Mouse (Mus musculus) heart, embryonic 14.5 days (tissue): ENCODE measurements around the gene Wipf3. TPM values are rescaled to one million over a fixed set of nuclear protein-coding genes. Genes with fewer than 3 reads are reported as not detected.

Experiments used
- ATAC-seq: fragments of 200-750 bp; cut with Nextera tagmentation; 2 replicates; pipeline ENCODE4 v1.8.0; 2017; ENCODE audit warnings: low read depth, moderate TSS enrichment; ENCODE audit not compliant: insufficient number of reproducible peaks, insufficient read depth, low FRiP score
- H3K27ac ChIP-seq, 2 experiments: fragments of 200-500 bp in 1 of 2; fragments of 300-500 bp in 1 of 2; sonication (generic) in 1 of 2; replicated peaks in 1 of 2; 2 replicates each; pipeline ENCODE4 v1.5.1; 2012 to 2014; ENCODE audit warnings: low read depth in 2 of 2, low read length in 2 of 2, control low read depth in 1 of 2, mild to moderate bottlenecking in 1 of 2, mixed read lengths in 1 of 2; ENCODE audit not compliant: control insufficient read depth in 1 of 2, insufficient read depth in 1 of 2
- H3K27me3 ChIP-seq: fragments of 300-500 bp; sonication (generic); 2 replicates; pipeline ENCODE4 v1.6.1; 2014; ENCODE audit warnings: mild to moderate bottlenecking, low read length, control low read depth; ENCODE audit not compliant: control insufficient read depth, insufficient read depth
- H3K36me3 ChIP-seq: fragments of 300-500 bp; sonication (generic); 2 replicates; pipeline ENCODE4 v1.6.1; 2014; ENCODE audit warnings: mild to moderate bottlenecking, control low read depth, low read length, mixed read lengths; ENCODE audit not compliant: control insufficient read depth, insufficient read depth
- H3K4me1 ChIP-seq, 2 experiments: fragments of 200-500 bp in 1 of 2; fragments of 300-500 bp in 1 of 2; sonication (generic) in 1 of 2; 2 replicates each; pipeline ENCODE4 v1.6.1; 2012 to 2014; ENCODE audit warnings: low read length in 2 of 2, control low read depth in 1 of 2, mixed read lengths in 1 of 2; ENCODE audit not compliant: control insufficient read depth in 2 of 2, insufficient read depth in 2 of 2
- H3K4me2 ChIP-seq: fragments of 300-500 bp; sonication (generic); 2 replicates; pipeline ENCODE4 v1.6.1; 2014; ENCODE audit warnings: mild to moderate bottlenecking, low read length
- H3K4me3 ChIP-seq, 2 experiments: fragments of 200-500 bp in 1 of 2; fragments of 300-500 bp in 1 of 2; sonication (generic) in 1 of 2; 2 replicates each; pipeline ENCODE4 v1.5.1; 2012 to 2014; ENCODE audit warnings: low read length in 2 of 2, mild to moderate bottlenecking in 2 of 2, control low read depth in 1 of 2, low read depth in 1 of 2, moderate library complexity in 1 of 2; ENCODE audit not compliant: control insufficient read depth in 1 of 2, insufficient read depth in 1 of 2
- H3K9ac ChIP-seq: fragments of 300-500 bp; sonication (generic); 2 replicates; pipeline ENCODE4 v1.6.1; 2014; ENCODE audit warnings: mild to moderate bottlenecking, low read length
- H3K9me3 ChIP-seq: fragments of 300-500 bp; sonication (generic); 2 replicates; pipeline ENCODE4 v1.6.1; 2016; ENCODE audit warnings: low read length, control low read depth; ENCODE audit not compliant: control insufficient read depth
- WGBS: fragments of 180-500 bp; shearing (Covaris S2); extraction: QIAGEN DNeasy Blood & Tissue Kit; methylation state at CpG from one replicate; pipeline ENCODE4 v1.1.7; 2014; 5-methylcytosine and 5-hydroxymethylcytosine counted together
- polyA plus RNA-seq: library from polyadenylated mRNA; unstranded; fragments of >200 nt; fragmentation: Nextera tagmentation; extraction: Ambion mirVana; gene quantifications from 2 replicates; pipeline ENCODE4 v1.2.1, GENCODE M21; 2014

The Wipf3 gene
- polyA plus RNA-seq, 1 experiment from 2014 or later: 6.9 TPM

DNA sequence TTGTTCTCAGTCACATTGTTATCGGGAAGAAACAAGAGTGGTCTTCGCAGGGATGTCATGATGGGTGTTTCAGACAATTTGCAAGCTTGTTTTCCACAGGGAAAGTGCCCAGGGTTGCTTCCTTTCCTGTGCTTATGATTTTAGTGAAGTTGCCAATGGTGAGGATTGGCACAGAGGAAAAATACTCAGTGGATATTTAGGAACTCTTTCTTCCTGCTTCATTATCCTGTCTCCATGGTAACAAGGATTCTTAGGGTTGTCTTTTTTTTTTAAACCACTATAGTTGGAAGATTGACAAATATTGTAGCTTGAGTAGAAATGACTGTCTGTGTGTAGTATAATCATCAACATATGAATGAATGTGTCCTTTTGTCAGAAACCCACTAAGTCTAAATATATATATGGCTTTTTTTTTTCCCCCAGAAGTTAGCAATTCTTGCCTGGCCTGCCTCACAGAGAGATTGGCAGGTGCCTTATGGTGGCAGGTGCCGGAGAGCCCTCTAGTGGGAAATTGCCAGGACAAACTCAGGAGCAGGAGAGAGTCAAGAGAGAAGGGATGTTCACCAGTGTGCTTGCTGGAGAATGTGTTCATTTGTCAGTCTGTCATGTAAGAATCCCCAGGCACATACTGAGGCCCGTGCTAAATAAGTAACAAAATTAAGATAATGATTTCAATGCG, 49.4 kb downstream of the Wipf3 start:
- no peaks in the 10 kb centered on the region for H3K27me3 ChIP-seq
- H3K4me3 ChIP-seq: no peak overlapping the region
- no peak overlapping the region for H3K4me2 ChIP-seq
- peaks cover 13 to 21% of the 10 kb centered on the region in 2 experiments for H3K4me1 ChIP-seq
- no peak overlapping the region for H3K27ac ChIP-seq
- no peaks in the 10 kb centered on the region for H3K36me3 ChIP-seq
- no peak overlapping the region for H3K9ac ChIP-seq
- 59% methylated on average over 5 of the region's 5 CpGs for WGBS
- ATAC-seq: no peak
- no peaks in the 10 kb centered on the region for H3K9me3 ChIP-seq

DNA sequence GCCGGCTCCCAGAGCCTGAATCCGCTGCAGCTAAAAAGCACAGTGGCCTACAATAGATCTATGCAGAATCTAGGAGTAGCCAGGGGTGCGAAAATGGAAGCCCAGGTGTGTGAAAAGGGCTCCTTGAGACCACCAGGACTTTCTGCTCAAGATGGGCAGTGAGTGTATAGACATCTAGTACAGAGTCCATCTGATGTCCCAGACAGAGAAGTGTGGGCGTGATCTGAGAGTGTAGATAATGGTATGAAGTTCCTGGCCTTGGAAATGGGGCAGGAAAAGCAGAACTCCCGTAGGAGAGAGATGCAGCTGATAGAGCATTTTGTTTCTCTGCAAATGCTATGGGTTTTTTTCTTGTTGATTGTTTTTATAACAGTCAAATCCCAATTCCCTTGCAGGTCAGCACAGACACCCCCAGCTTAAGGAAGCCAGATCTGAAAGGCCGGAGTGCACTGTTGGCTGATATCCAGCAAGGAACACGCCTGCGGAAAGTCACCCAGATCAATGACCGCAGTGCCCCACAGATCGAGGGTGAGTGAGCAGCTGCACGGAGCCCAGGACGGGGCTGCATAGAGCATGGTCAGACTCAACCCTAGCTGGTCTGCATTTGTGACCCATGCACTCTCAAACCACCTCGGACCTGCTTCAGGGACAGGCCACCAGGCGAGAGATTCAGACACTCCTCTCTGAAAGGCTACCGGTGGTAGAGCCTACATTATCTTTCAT, 52.1 kb downstream of the Wipf3 start:
- Histone ChIP-seq H3K9ac (no peak overlapping the region), H3K9me3 (no peaks in the 10 kb centered on the region), H3K36me3 (no peaks in the 10 kb centered on the region; the same call in 1 of the 2 replicates), H3K4me3 (no peak overlapping the region), H3K4me2 (no peak overlapping the region), H3K27me3 (no peaks in the 10 kb centered on the region), H3K27ac (no peak overlapping the region), H3K4me1 (peaks cover 5 to 8% of the 10 kb centered on the region in 2 experiments)
- ATAC-seq: no peak
- 64% methylated on average over 15 of the region's 15 CpGs for WGBS

- no peak for ATAC-seq
These were observed 55.6 kb downstream of the Wipf3 start for GRCm38 (mm10) chr6:54485000-54485399.

DNA sequence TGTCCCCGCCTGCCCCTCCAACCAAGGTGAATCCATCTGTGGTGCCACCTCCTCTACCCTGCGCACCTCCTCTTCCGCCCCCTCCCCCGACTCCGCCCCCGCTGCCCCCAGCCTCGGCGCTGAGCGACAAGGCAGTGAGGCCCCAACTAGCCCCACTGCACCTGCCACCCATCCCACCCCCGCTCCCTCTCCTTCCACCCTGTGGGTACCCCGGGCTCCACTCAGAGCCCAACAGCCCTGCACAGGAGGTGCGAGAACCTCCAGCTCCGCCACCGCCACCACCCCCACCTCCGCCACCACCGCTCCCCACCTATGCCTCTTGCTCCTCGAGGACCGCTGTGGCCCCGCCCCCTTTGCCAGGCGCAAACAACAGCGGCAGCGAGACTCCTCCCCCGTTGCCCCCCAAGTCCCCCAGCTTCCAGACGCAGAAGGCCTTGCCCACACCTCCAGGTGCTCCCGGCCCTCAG, 56.1 kb downstream of the Wipf3 start:
- peak overlapping the region; percentile 39; the same call in 1 of the 2 replicates for H3K9ac ChIP-seq
- WGBS: 11% methylated on average over 24 of the region's 25 CpGs
- no peak for ATAC-seq

More at GRCm38 (mm10) chr6:54485000-54485399, 55.6 kb downstream of the Wipf3 start:
- Histone ChIP-seq H3K4me2 (peak overlapping the region; percentile 66), H3K4me3 (peak overlapping the region in 1 of 2 experiments; percentile 31; a peak in 2 of 4 replicates), H3K4me1 (peaks cover 4 to 5% of the 10 kb centered on the region in 2 experiments; a peak in 3 of 4 replicates), H3K9ac (peak overlapping the region; percentile 39; the same call in 1 of the 2 replicates), H3K9me3 (no peaks in the 10 kb centered on the region), H3K27me3 (no peaks in the 10 kb centered on the region), H3K27ac (no peak overlapping the region), H3K36me3 (peaks cover 18% of the 10 kb centered on the region; the same call in 1 of the 2 replicates)
- 45% methylated on average over 11 of the region's 12 CpGs for WGBS

DNA sequence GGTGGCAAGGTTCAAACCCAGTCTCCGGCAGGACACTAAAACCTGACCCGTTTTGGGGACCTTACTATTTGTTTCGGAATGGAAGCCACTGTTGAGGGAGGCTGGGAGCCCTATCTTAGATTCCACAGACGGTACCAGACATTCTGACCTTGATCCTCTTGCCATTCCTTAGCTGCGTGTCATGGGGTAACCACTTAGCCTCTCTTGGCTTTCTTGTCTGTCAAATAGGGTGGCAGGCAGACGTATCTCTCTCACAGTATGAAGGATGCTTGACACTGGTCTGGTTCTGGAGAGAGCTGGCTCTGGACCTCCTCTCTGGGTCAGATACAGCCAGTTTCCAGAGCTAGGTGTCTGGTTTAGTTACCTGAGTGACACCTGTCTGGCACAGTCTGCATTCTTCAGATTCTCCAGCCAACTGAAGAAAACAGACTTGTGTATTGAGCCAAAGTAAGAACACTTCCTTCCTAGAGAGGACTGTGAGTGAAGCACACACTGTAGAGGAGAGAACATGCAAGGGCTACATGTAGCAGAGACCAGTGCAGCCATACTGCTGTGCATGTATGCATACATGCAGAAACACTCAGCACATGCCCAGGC, 56.7 kb downstream of the Wipf3 start:
- Histone ChIP-seq H3K36me3 (peaks cover 18% of the 10 kb centered on the region; the same call in 1 of the 2 replicates), H3K9ac (peak overlapping the region; percentile 39; the same call in 1 of the 2 replicates), H3K4me2 (peak overlapping the region; percentile 66), H3K9me3 (no peaks in the 10 kb centered on the region), H3K27me3 (no peaks in the 10 kb centered on the region), H3K4me1 (peaks cover 4 to 5% of the 10 kb centered on the region in 2 experiments; a peak in 3 of 4 replicates), H3K4me3 (peak overlapping the region; percentile 13 to 31; a peak in 3 of 4 replicates), H3K27ac (no peak overlapping the region)
- no peak for ATAC-seq
- WGBS: 29% methylated on average over 6 of the region's 6 CpGs

More for the DNA sequence above, 56.1 kb downstream of the Wipf3 start:
- Histone ChIP-seq H3K4me3 (peak overlapping the region; percentile 13 to 31; a peak in 3 of 4 replicates), H3K36me3 (peaks cover 18% of the 10 kb centered on the region; the same call in 1 of the 2 replicates), H3K27ac (no peak overlapping the region), H3K4me2 (peak overlapping the region; percentile 66), H3K27me3 (no peaks in the 10 kb centered on the region), H3K4me1 (peaks cover 4 to 5% of the 10 kb centered on the region in 2 experiments; a peak in 3 of 4 replicates), H3K9me3 (no peaks in the 10 kb centered on the region)

DNA sequence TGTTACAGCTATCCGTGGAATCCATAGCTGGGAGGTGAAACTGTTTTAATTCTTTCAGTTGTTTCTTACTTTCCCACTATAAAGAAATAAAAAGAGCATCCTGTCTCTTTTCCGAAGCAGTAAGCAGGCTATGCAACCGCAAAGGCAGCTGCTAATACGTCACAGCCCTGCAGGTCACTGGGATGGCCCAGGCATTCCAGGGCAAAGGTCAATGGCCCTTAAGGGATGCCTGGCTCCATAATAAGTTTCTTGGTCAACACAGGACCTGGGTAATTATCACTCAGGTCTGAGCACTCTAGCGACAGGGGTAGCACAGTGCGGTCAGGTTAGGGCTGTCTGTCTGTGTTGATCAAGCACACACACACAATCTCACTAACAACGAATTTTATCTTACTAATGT, 61.7 kb downstream of the Wipf3 start:
- Histone ChIP-seq H3K9me3 (no peaks in the 10 kb centered on the region), H3K4me1 (peaks cover under 1% of the 10 kb centered on the region in 2 experiments; a peak in 2 of 4 replicates), H3K36me3 (peaks cover 25% of the 10 kb centered on the region), H3K9ac (no peak overlapping the region), H3K27me3 (no peaks in the 10 kb centered on the region), H3K4me3 (no peak overlapping the region), H3K27ac (no peak overlapping the region), H3K4me2 (no peak overlapping the region)
- 74% methylated on average over 7 of the region's 7 CpGs for WGBS
- no peak for ATAC-seq

- Histone ChIP-seq H3K9me3 (no peaks in the 10 kb centered on the region), H3K4me2 (no peak overlapping the region), H3K27ac (no peak overlapping the region), H3K27me3 (no peaks in the 10 kb centered on the region), H3K36me3 (peaks cover 11% of the 10 kb centered on the region), H3K4me3 (no peak overlapping the region), H3K4me1 (no peaks in the 10 kb centered on the region), H3K9ac (no peak overlapping the region)
- ATAC-seq: no peak
These were observed 64.7 kb downstream of the Wipf3 start for GRCm38 (mm10) chr6:54494097-54494496.
